Mouse (Mus musculus) MEL-GATA-1-ER (cell line): ENCODE results near the gene Alkbh1.
"Not testable (repeated sequence)": the region's sequence is repeated elsewhere in the genome, so short reads cannot be mapped to it uniquely, and the experiment has no call there.

Experiments used
- DNase-seq: peaks from one replicate; pipeline ENCODE4 v3.0.0-alpha.2; 2012; ENCODE audit warnings: low read depth; ENCODE audit errors: extremely low read depth

The Alkbh1 gene

DNA sequence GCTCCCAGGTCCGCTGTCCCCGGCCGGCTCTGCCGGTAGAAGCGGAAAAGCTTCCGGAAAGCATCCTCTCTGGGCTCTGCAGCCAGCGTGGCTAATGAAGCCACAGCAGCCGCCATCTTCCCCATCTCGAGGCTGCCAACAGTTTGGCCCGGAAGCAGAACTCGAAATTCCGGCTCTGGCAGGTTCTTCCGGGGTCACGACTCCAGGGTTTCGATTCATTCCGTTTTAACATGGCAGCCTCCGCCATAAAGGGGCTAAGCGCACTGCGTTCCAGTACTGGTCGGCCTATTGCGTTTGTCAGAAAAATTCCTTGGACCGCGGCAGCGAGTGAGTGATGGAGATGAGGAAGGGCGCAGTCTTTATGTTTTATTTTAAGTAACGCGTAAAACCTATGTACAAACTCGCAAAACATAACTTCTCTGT, at the start of gene Alkbh1, which contains the start of gene Slirp:
Alkbh1 (minus strand) TSS at position 318 of the 423 bp plus-strand sequence.
Slirp (plus strand) TSS at position 197 of the 423 bp plus-strand sequence.
- DNase-seq, result peak; percentile 80

DNA sequence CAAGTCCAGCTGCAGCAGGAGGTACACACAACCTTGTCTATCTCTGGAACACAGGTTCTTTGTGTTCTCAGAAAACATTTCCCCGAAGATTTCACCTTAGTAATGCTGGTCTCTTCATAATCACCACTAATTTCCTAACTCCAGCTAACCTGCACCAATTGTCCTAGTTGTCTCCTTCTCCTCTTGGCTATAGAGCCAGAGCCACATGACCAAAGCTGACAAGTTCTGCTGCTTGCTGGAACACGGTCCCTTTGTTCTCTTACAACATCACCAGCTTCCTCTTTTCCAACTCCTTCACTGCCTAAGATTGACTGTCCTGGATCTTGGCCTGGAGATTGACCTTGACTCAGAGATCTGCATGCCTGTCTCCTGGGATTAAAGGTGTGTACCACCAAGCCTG, 44.9 kb upstream of the Alkbh1 start:
- peak; percentile 10 for DNase-seq

DNA sequence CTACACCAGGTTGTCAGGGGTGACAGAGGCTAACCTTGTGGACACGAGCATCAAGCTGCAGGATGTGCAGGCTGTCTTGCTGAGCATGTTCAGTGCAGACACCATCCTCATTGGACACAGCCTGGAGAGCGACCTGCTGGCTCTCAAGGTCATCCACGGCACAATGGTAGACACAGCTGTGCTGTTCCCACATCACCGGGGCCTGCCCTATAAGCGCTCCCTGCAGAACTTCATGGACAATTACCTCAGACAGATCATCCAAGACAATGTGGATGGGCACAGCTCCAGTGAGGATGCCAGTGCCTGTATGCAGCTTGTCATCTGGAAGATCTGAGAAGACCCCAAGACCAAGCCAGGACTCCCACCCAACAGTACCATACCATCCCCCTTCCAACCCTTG, 38.7 kb upstream of the Alkbh1 start:
- not testable (repeated sequence) for DNase-seq

DNA sequence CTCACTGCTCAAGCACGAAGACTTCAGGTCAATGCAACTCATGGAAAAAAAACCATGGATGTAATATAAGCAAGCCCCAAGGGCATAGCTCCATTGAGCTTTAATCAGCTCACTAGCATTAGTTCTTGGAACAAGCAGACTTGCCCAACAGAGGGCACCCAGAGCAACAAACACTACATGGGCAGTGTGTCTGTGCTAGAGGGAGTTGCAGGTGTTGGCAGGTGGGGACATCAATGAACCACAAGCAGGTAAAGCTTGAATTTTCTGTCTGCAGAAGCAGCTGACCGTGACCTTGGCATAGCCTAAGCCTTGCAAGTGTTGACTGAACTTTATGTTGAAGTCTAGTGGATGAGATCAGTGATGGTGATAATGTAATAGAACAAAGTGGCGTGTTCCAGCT, 30.9 kb upstream of the Alkbh1 start:
- DNase-seq, result no peak

DNA sequence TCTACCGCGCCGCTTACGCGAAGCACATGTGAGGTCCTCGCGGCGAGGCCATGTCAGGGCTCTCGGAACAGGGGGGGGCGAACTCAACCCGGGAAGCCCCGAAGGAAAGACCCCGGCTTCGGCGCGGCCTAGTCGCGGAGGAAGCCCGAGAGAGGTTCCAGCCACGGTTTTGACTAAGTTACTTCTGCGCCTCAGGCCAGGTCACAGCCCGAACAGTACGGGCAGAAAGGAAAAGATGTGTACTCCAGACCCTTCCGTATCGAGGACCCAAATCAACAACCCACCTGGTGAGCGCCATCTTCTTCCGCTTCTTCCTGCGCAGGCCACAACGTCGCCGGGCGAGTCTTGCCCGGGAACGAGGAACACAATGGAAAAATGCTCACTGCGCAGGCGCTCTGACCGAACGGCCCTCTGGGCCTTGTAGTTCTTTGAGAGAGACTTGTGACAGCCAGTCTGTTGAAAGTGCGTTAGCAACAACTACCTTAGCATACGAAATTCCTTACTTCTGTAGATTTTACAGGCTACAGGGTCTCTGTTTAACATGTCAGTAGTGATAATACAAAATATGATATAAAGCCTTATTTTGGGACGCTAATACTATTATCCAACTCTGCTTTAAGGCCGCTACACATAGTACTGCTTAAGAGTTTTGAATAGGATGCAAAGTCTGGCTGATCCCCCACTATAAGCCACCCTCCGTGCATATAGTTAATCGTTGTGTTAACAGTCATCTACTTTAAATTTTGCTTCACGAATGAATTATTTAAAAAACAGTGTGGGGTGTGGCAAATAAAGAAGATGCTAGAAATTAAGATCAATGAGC, 28.4 kb upstream of the Alkbh1 start, which contains the start of gene Snw1:
Snw1 (minus strand) TSS at position 311 of the 823 bp plus-strand sequence.
- DNase-seq, result peak; percentile 93

DNA sequence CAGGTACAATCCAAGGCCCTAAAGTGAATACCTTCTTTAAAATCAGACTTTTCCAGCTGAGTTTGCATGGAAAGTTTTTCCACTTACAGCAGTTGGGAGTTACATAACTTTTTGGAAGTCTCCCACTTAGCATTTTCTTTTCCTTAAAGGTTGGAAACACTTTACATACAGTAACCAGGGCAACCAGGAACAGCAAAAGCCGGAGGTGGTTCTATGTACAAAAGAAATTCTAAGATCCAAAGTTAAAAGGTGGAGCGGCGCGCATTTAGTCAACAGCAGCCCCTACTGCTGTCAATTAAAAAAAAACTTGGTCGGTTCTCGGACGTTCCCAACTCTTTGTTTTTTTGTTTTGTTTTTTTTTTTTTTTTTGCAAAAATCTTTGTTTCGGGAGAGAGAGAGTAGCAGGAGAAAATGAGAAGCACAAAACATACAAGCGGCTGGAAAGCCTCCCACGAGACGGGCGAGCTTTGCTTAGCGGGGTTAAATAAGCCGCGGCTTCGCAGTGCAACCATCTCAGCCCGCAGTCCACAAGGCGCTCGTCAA, 27.7 kb upstream of the Alkbh1 start:
- DNase-seq, result no peak

DNA sequence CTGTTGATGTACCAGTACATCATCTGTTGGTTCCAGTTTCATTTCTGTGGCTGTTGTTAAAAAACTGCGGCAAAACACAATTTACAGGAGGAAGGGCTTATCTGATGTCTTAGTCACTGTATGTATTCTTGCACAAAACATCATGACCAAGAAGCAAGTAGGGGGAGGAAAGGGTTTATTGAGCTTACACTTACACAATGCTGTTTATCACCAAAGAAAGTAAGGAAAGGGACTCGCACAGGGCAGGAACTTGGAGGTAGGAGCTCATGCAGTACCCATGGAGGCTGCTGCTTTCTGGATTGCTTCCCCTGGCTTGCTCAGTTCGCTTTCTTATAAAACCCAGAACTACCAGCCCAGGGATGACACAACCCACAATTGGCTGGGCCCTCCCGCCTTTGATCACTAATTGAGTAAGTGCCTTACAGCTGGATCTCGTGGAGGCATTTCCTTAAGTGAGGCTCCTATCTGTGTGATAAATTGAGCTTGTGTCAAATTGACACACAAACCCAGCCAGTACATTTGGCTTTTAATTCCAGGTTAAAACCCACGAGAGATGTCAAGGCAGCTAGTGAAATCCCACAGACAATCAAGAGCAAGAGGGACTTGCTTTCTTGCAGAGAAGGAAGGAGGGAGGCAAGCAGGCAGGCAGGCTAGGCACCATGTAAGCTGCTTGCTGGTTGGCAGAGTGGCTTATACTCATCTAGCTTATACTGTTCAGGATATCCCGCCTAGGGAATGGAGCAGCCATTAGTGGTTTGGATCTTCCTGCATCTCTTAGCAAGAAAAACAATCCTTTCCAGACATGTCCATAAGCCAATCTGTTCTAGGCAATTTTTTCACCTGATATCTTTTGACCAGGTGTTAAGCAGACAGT, 26.7 kb upstream of the Alkbh1 start:
- DNase-seq, result peak; percentile 26

DNA sequence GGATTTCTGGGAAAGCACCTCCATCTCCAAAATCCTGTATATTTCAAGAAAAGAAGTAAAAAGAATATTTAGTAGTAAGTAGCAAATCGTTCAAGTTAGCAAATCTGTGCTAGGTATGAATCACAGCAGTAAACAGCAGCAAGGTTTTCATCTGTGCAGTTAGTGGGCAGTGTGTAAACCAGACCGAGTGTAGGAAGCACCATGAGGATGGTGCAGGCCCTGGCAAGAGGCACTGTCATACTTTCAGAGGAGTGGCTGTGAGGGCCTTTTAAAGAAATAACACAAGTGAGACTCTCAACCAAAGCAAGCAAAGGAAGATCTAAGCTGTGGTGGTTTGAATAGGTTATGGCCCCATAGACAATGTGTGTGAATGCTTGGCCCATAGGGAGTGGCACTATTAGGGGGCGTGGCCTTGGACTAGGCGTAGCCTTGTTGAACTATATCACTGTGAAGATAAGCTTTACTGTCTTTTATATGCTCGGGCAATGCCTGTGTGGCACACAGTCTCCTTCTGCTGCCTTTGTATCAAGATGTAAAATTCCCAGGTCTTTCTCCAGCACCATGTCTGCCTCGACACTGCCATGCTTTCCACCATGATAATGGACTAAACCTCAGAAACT, 21.0 kb upstream of the Alkbh1 start:
- DNase-seq, result no peak

DNA sequence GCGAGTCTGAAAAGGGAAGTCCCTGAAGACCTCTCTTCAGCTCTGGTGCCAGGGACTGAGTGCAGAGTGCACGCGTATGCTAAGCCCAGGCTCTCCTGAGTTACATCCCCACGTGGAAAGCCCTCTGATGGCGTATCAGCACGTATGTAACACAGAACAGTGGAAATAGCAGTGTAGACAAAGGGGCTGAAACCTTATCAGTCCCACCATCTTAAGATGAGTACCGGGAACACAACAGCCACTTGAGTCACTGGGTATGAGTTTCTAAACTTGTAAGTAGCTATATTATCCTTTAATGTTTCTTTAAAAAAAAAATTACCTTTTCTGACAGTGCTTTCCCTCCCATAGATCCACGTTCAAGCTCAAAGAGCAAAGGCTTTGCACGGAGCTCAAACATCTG, 5.6 kb upstream of the Alkbh1 start:
- no peak for DNase-seq

DNA sequence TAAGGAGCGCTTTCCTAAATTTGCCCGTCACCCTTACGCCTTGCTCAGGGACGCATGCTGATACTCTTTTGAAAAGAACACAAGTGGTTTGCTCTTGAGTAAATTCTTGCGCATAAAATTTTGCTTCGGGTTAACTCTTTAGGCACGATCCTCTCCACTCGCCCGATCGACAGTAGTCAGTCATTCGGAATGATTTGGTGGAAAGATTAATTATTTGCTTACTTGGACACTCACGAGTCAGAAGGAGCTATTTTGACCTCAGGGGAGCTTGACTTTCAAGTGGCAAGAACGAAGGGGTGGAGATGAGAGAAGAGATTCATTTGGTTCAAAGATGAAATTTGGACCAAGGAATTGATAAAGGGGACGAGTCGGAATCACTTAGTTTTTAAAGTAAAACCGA, 394 bp upstream of the Alkbh1 start:
- peak; percentile 30 for DNase-seq

DNA sequence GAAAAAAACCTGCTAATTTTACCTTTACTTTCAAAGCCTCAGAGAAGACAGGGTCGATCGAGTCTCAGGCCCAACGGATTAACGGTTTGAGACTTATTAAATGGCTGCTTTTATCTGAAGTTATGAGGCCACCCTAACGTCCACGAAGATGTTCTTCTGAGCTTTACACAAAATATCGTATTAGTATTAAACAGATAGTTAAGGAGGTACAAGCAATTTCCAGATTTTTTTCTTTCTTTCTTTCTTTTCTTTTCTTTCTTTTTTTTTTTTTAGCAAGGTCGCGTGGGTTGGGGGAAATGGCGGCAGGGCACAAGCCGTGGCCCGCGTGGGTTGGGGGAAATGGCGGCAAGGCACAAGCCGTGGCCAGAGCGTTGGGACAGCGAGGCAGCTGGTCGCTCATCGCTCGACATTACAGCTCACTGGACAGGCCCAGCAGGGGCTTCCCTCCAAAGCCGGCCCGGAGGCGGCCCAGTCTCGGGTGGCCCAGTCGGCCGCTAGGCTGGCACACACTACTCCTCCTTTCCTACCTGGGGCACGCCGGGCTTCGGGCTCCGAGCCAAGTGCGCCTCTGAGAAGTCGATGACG, 610 bp downstream of the Alkbh1 start:
- DNase-seq, result no peak

DNA sequence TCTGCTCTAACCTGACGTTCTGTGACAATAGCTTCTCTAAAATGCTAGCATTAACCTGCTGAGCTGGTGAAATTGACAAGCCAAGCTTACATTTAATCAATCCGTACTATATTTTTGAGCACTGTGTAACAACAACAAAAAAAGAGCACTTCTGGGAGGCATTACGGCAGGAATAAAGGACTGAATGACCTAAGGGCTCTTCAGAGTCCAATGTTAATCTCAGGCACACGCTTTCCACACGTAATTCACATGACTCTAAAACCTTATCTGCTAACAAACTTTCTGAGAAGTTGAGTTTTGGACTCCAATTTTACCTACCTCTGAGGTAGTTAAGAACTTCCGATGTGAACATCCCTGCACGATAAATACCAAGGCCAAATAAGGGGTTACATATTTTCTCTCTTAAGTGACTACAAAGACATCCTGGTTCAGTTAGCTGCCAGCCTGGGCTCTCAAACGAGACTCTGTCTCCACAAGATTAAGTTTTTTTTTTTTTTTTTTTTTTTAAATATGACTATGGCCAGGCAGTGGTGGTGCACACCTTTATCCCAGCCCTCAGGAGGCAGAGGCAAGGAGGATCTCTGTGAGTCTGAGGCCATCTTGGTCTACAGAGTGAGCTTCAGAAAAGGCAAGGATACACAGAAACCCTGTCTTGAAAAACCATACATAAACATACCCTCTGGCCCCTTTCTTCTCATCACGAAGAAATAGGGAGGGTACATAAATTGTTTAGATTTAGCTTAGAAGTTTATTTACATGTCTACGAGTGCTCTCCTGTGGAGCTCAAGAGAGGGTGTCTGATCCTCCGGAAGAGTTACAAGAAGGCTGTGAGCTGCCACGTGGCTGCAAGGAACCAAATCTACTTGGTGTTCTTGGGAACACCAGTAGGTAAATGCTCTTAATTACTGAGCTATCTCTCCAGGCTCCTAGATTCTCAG, 1.4 kb downstream of the Alkbh1 start:
- DNase-seq, result peak; percentile 25

DNA sequence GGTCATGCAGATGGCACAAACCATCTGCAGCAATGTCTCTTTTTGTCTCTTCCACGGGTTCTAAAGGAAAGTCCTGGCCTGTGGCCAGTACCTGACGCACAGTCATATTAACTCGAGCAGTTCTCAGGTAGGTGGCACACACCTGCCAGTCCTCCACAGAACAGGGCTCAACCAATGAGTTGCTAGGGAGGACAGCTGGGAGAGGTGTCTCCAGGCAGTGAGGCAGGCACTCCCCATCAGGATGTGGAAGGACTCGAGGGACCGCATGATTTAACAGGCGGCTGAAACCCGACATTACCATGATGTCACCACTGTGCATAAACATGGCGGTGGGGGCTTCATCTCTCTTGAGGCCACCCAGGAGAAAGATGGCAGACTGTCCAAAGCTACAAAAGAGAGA, 14.9 kb downstream of the Alkbh1 start:
- no peak for DNase-seq

DNA sequence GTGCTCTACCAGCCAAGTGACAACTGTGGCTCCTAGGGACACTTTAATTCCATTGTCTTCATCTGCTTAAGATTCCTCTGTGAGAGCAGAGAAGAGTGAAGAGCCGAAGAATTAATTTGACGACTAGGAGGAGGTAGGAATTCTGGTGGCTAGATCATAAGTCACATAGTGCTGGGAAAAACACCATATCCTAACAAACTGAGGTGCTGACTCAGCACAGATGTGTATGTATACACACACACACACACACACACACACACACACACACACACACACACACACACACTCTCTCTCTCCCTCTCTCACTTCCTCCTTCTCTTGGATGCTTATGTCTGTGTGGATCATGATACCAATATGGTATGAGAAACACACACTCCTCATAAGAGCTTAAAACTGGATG, 15.5 kb downstream of the Alkbh1 start:
- no peak for DNase-seq

DNA sequence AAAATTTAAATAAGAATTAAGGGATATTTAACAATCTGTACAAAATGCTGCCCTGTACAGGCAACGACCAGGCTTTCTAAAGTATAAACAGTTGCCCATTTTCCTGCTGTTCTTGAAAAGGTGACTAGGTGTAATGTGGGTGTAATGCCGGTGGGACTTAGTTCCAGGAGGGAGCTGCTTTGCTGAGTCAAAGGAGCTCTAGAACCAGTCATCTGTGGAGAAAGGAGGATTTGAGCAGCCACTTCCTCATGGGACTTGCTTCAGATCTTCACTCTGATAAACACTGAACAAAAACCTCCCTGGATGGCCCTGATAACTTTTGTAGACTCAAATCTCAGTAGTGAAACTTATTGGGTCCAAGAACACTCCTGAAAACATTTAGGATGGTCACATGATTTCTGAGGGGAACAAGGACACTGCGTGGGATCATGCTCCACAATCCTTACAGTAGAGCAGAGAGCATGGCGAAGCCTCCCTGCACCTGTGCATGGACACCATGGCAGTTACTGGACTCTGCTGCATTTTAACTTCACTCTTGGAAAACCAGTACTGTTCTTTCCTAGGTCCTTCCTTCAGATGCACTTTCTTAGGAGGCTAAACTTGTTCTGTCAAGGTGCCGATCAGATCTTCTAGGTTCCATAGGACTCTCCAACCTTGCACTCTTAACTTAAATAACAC, 17.3 kb downstream of the Alkbh1 start:
- no peak for DNase-seq

DNA sequence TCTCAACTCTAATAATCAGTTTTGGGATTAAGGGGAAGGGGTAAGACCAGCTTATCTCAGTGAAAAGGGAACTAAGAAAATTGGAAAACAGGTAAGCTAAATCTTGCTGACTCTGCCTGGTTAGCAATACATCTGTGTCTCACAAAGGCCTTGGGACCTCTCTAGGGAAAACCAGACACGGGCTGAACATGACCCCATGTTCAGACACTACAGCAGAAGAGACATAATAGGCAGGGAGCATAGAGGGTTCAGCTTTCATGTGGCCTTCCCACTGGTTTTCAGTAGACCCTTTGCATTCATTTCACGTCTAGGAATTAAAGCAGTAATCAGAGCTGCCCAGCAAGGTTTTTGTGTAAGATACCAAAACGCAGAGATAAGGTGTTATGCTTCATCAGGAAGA, 19.3 kb downstream of the Alkbh1 start:
- no peak for DNase-seq

DNA sequence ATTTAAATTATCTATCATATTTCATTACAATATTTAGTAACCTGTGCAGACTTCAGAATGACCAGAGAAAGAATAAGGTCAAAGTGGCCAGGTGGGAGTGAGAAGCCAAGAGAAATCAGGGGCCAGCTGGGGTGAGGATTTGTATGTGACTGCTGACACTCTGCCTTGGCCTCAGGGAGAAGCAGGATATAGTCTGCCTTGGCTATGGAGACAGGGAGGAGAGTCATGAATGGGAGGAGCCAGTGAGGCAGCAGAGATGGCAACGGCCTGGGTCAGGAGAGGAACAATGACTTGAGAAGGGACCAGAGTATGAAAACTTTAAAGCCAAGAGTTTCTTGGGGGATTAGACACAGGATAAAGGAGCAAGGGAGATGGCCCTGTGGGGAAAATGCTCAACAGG, 20.1 kb downstream of the Alkbh1 start:
- no peak for DNase-seq

DNA sequence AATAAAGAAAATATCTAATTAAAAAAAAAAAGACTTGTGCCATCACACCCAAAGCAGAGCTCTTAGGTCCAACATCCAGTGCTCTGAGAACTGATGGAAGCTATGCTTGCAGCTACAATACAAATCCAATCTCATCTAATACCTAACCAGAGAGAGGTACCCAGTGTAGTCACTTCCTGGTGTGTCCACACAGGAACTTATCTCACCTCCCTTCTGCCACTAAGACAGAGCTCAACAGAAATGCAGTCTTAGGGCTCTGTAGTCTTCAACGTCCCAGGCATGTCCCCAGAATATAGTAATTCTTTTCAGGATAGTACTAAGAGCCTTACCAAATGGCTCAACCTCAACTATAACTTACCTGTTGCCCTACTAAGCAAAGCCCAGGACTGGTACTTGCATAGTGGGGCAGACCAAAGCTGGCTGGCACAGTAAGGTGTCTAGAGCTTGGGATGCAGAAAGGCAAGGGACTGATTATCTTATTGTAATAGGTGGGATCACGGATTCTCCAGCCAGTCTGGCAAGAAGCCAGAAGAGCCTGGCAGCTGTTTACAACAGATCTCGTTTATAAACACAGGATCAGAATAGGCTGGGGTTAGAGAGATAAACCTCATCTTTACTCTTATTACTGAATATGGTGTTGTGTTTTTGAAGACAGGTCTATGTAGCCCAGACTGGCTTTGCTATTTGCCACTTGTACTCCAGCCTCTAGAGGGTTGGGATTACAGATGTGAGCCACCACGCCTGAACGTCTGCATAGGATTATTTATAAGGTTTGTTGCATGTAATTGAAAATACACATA, 21.9 kb downstream of the Alkbh1 start:
- DNase-seq, result no peak
